Mouse (Mus musculus): ENCODE data around the gene Psmd9.

- TF ChIP-seq CTCF (IDR thresholded peaks at IDR 0.05; ENCODE audit: low read depth, low read length) (no peak), POLR2A (IDR thresholded peaks at IDR 0.05; ENCODE audit: borderline replicate concordance, low read depth, low read length) (no peak)
Observed at GRCm38 (mm10) chr5:123128426-123129169, 40.6 kb upstream of the Psmd9 start.
